ENCODE assay signal across 13 mouse cellular contexts in genomic region chr12:29701076-29701475, GRCm38 (mm10).
A peak's percentile ranks its signal among the peaks of the same experiment; 100 is the strongest.
DNase-seq lines count a peak whose midpoint lies in the region; ATAC-seq and TF ChIP-seq lines count a peak whose summit lies in the region.
"Had no signal": no experiment of that assay in that cellular context is flagged by ENCODE, and none has a peak within 500 bp of the region (broad histone marks: within the 10 kb centered on the region; RNA-seq: fewer than 3 reads in every experiment).

No protein-coding gene starts in this region.

- no peak overlapping the region for H3K9ac ChIP-seq in forebrain, embryonic 13.5 days
- no peak overlapping the region for H3K9ac ChIP-seq in hindbrain, embryonic 12.5 days
- no peak overlapping the region for H3K9ac ChIP-seq in midbrain, embryonic 16.5 days (ENCODE audit: low read depth, low read length)
- H3K9ac ChIP-seq: heart, embryonic 15.5 days had no signal

- DNase-seq in layer of hippocampus, adult 2 months (ENCODE audit: low spot score in 2 of 2): no peak
- no peak for DNase-seq in layer of hippocampus, adult 11-12 months (ENCODE audit: low spot score)
- no peak for DNase-seq in testis, postnatal 10 days (ENCODE audit: low spot score)
- DNase-seq in kidney, postnatal 10 days: no peak
- DNase-seq: adrenal gland, postnatal 14 days; gastrocnemius, postnatal 25 days; layer of hippocampus, postnatal 36 days; thymus, adult 18-20 months had no signal

- H3K4me3 ChIP-seq in layer of hippocampus, adult 2 months: no peak overlapping the region
- no peak overlapping the region for H3K4me3 ChIP-seq in forebrain, embryonic 13.5 days
- H3K4me3 ChIP-seq in hindbrain, embryonic 12.5 days: no peak overlapping the region
- H3K4me3 ChIP-seq in midbrain, embryonic 16.5 days (ENCODE audit: low read depth, low read length): no peak overlapping the region
- H3K4me3 ChIP-seq: heart, embryonic 15.5 days had no signal

- ATAC-seq in forebrain, embryonic 13.5 days: no peak
- ATAC-seq in hindbrain, embryonic 12.5 days (ENCODE audit: low FRiP score): no peak
- no peak for ATAC-seq in midbrain, embryonic 16.5 days

- H3K27me3 ChIP-seq in forebrain, embryonic 13.5 days: no peaks in the 10 kb centered on the region
- no peaks in the 10 kb centered on the region for H3K27me3 ChIP-seq in hindbrain, embryonic 12.5 days
- H3K27me3 ChIP-seq in midbrain, embryonic 16.5 days (ENCODE audit: control insufficient read depth, insufficient read depth, low read depth, low read length): no peaks in the 10 kb centered on the region
- H3K27me3 ChIP-seq: heart, embryonic 15.5 days had no signal

- no peaks in the 10 kb centered on the region for H3K9me3 ChIP-seq in forebrain, embryonic 13.5 days (replicated peaks)
- no peaks in the 10 kb centered on the region for H3K9me3 ChIP-seq in hindbrain, embryonic 12.5 days (replicated peaks)
- H3K9me3 ChIP-seq in midbrain, embryonic 16.5 days (replicated peaks; ENCODE audit: control insufficient read depth, low read length, poor library complexity, severe bottlenecking): no peaks in the 10 kb centered on the region
- H3K9me3 ChIP-seq: heart, embryonic 15.5 days had no signal

- no peaks in the 10 kb centered on the region for H3K36me3 ChIP-seq in forebrain, embryonic 13.5 days (ENCODE audit: poor library complexity, severe bottlenecking)
- H3K36me3 ChIP-seq in hindbrain, embryonic 12.5 days: no peaks in the 10 kb centered on the region
- H3K36me3 ChIP-seq in midbrain, embryonic 16.5 days (ENCODE audit: control insufficient read depth, insufficient read depth, low read length): no peaks in the 10 kb centered on the region
- H3K36me3 ChIP-seq: heart, embryonic 15.5 days had no signal

- H3K4me1 ChIP-seq in forebrain, embryonic 13.5 days: peaks cover 76% of the 10 kb centered on the region
- peaks cover 58% of the 10 kb centered on the region for H3K4me1 ChIP-seq in hindbrain, embryonic 12.5 days
- H3K4me1 ChIP-seq in midbrain, embryonic 16.5 days (ENCODE audit: control insufficient read depth, insufficient read depth, low read length): peaks cover 64% of the 10 kb centered on the region

- H3K27ac ChIP-seq in layer of hippocampus, adult 2 months: peak overlapping the region; percentile 73
- peak overlapping the region; percentile 74 for H3K27ac ChIP-seq in forebrain, embryonic 13.5 days
- peak overlapping the region; percentile 83; the same call in 1 of the 2 replicates for H3K27ac ChIP-seq in hindbrain, embryonic 12.5 days
- peak overlapping the region; percentile 64 for H3K27ac ChIP-seq in midbrain, embryonic 16.5 days (ENCODE audit: low read length)
- H3K27ac ChIP-seq: kidney, postnatal 0 days had no signal

- no peak overlapping the region for H3K4me2 ChIP-seq in forebrain, embryonic 13.5 days
- no peak overlapping the region for H3K4me2 ChIP-seq in hindbrain, embryonic 12.5 days (replicated peaks)
- H3K4me2 ChIP-seq in midbrain, embryonic 16.5 days (ENCODE audit: low read length): no peak overlapping the region
- H3K4me2 ChIP-seq: heart, embryonic 15.5 days had no signal

- 56% methylated on average over 4 of the region's 4 CpGs for WGBS in forebrain, embryonic 13.5 days
- 58% methylated on average over 4 of the region's 4 CpGs for WGBS in hindbrain, embryonic 12.5 days
- WGBS in midbrain, embryonic 16.5 days: 59% methylated on average over 4 of the region's 4 CpGs

- TF ChIP-seq CTCF in layer of hippocampus, adult 2 months (conservative IDR thresholded peaks at IDR 0.05): no peak
